Mouse (Mus musculus): ENCODE measurements around the gene Cep128. TPM values are rescaled to one million over a fixed set of nuclear protein-coding genes. Genes with fewer than 3 reads are reported as not detected.

Cep128 gene
- polyA plus RNA-seq, 1 experiment from 2014 or later, result 3.4 TPM

GRCm38 (mm10) chr12:91070551-91071045, 313.6 kb downstream of the Cep128 start:
- ATAC-seq (ENCODE audit: low read depth), result no peak
- Histone ChIP-seq H3K4me1 (replicated peaks) (0 out of 2 replicates have a peak, but pooled peaks cover 6% of the 10 kb centered on the region), H3K36me3 (no peaks in the 10 kb centered on the region), H3K27ac (replicated peaks) (no peak overlapping the region), H3K4me2 (no peak overlapping the region), H3K9ac (no peak overlapping the region), H3K9me3 (no peaks in the 10 kb centered on the region), H3K4me3 (no peak overlapping the region), H3K27me3 (no peaks in the 10 kb centered on the region)
- WGBS, result 98% methylated on average over 2 of the region's 2 CpGs

GRCm38 (mm10) chr12:91067083-91067441, 317.1 kb downstream of the Cep128 start:
- WGBS, result 71% methylated on average over 2 of the region's 2 CpGs
- no peaks in the 10 kb centered on the region for H3K9me3 ChIP-seq
- H3K27me3 ChIP-seq, result no peaks in the 10 kb centered on the region
- no peak for ATAC-seq (ENCODE audit: low read depth)
- H3K4me3 ChIP-seq, result no peak overlapping the region
- H3K9ac ChIP-seq, result no peak overlapping the region
- H3K4me2 ChIP-seq, result no peak overlapping the region
- 0 out of 2 replicates have a peak, but pooled peaks cover 6% of the 10 kb centered on the region for H3K4me1 ChIP-seq (replicated peaks)
- H3K27ac ChIP-seq (replicated peaks), result no peak overlapping the region
- no peaks in the 10 kb centered on the region for H3K36me3 ChIP-seq

- Histone ChIP-seq H3K4me3 (no peak overlapping the region), H3K4me1 (replicated peaks) (0 out of 2 replicates have a peak, but pooled peaks cover 6% of the 10 kb centered on the region), H3K9me3 (no peaks in the 10 kb centered on the region), H3K27me3 (no peaks in the 10 kb centered on the region), H3K27ac (replicated peaks) (no peak overlapping the region), H3K4me2 (no peak overlapping the region), H3K9ac (no peak overlapping the region), H3K36me3 (no peaks in the 10 kb centered on the region)
- no peak for ATAC-seq (ENCODE audit: low read depth)
- 29% methylated on average over 5 of the region's 5 CpGs for WGBS
Measured at GRCm38 (mm10) chr12:91066286-91067082, 317.7 kb downstream of the Cep128 start.

GRCm38 (mm10) chr12:91065423-91065822, 318.8 kb downstream of the Cep128 start:
- Histone ChIP-seq H3K27ac (replicated peaks) (no peak overlapping the region), H3K9ac (no peak overlapping the region), H3K27me3 (no peaks in the 10 kb centered on the region), H3K36me3 (no peaks in the 10 kb centered on the region), H3K4me2 (no peak overlapping the region), H3K9me3 (no peaks in the 10 kb centered on the region), H3K4me1 (replicated peaks) (peaks cover 9% of the 10 kb centered on the region; the same call in 1 of the 2 replicates), H3K4me3 (no peak overlapping the region)
- no peak for ATAC-seq (ENCODE audit: low read depth)
- 86% methylated on average over 3 of the region's 3 CpGs for WGBS

GRCm38 (mm10) chr12:91064368-91064999, 319.7 kb downstream of the Cep128 start:
- Histone ChIP-seq H3K27ac (replicated peaks) (no peak overlapping the region), H3K4me2 (no peak overlapping the region), H3K9me3 (no peaks in the 10 kb centered on the region), H3K27me3 (no peaks in the 10 kb centered on the region), H3K4me3 (no peak overlapping the region), H3K4me1 (replicated peaks) (peaks cover 16% of the 10 kb centered on the region), H3K36me3 (no peaks in the 10 kb centered on the region), H3K9ac (no peak overlapping the region)
- no peak for ATAC-seq (ENCODE audit: low read depth)

- Histone ChIP-seq H3K4me3 (no peak overlapping the region), H3K4me2 (no peak overlapping the region), H3K27me3 (no peaks in the 10 kb centered on the region), H3K9me3 (no peaks in the 10 kb centered on the region), H3K4me1 (replicated peaks) (peaks cover 18% of the 10 kb centered on the region), H3K27ac (replicated peaks) (no peak overlapping the region), H3K9ac (no peak overlapping the region), H3K36me3 (no peaks in the 10 kb centered on the region)
- no peak for ATAC-seq (ENCODE audit: low read depth)
- WGBS, result 89% methylated on average over 4 of the region's 4 CpGs
Measured at GRCm38 (mm10) chr12:91063337-91064015, 320.7 kb downstream of the Cep128 start.

GRCm38 (mm10) chr12:91062681-91063080, 321.5 kb downstream of the Cep128 start:
- Histone ChIP-seq H3K27me3 (no peaks in the 10 kb centered on the region), H3K4me1 (replicated peaks) (peaks cover 18% of the 10 kb centered on the region), H3K9ac (no peak overlapping the region), H3K9me3 (no peaks in the 10 kb centered on the region), H3K27ac (replicated peaks) (no peak overlapping the region), H3K4me2 (no peak overlapping the region), H3K4me3 (no peak overlapping the region), H3K36me3 (no peaks in the 10 kb centered on the region)
- 77% methylated on average over 4 of the region's 4 CpGs for WGBS
- no peak for ATAC-seq (ENCODE audit: low read depth)

GRCm38 (mm10) chr12:91059704-91060318, 324.4 kb downstream of the Cep128 start:
- Histone ChIP-seq H3K9me3 (no peaks in the 10 kb centered on the region), H3K27me3 (no peaks in the 10 kb centered on the region), H3K27ac (replicated peaks) (no peak overlapping the region), H3K4me3 (no peak overlapping the region), H3K4me1 (replicated peaks) (peaks cover 12% of the 10 kb centered on the region), H3K4me2 (no peak overlapping the region), H3K9ac (no peak overlapping the region), H3K36me3 (no peaks in the 10 kb centered on the region)
- 67% methylated on average over 12 of the region's 12 CpGs for WGBS
- no peak; the same call in 1 of the 2 replicates for ATAC-seq (ENCODE audit: low read depth)

GRCm38 (mm10) chr12:91056885-91057284, 327.3 kb downstream of the Cep128 start:
- 88% methylated on average over 10 of the region's 10 CpGs for WGBS
- no peak overlapping the region for H3K4me2 ChIP-seq
- H3K4me1 ChIP-seq (replicated peaks), result peaks cover 12% of the 10 kb centered on the region
- ATAC-seq (ENCODE audit: low read depth), result no peak
- no peaks in the 10 kb centered on the region for H3K9me3 ChIP-seq
- no peaks in the 10 kb centered on the region for H3K27me3 ChIP-seq
- H3K27ac ChIP-seq (replicated peaks), result no peak overlapping the region
- no peaks in the 10 kb centered on the region for H3K36me3 ChIP-seq
- H3K4me3 ChIP-seq, result no peak overlapping the region
- H3K9ac ChIP-seq, result no peak overlapping the region

- no peak overlapping the region for H3K9ac ChIP-seq
- no peaks in the 10 kb centered on the region for H3K27me3 ChIP-seq
- H3K4me3 ChIP-seq, result no peak overlapping the region
- H3K27ac ChIP-seq (replicated peaks), result no peak overlapping the region
- no peak for ATAC-seq (ENCODE audit: low read depth)
- H3K36me3 ChIP-seq, result no peaks in the 10 kb centered on the region
- WGBS, result 86% methylated on average over 3 of the region's 3 CpGs
- H3K4me1 ChIP-seq (replicated peaks), result no peaks in the 10 kb centered on the region
- H3K9me3 ChIP-seq, result no peaks in the 10 kb centered on the region
- no peak overlapping the region for H3K4me2 ChIP-seq
Measured at GRCm38 (mm10) chr12:91052301-91052700, 331.9 kb downstream of the Cep128 start.

- no peaks in the 10 kb centered on the region for H3K4me1 ChIP-seq (replicated peaks)
- no peaks in the 10 kb centered on the region for H3K27me3 ChIP-seq
- 89% methylated on average over 9 of the region's 9 CpGs for WGBS
Measured at GRCm38 (mm10) chr12:91050593-91051325, 333.4 kb downstream of the Cep128 start.

More at GRCm38 (mm10) chr12:91050593-91051325, 333.4 kb downstream of the Cep128 start:
- H3K36me3 ChIP-seq, result no peaks in the 10 kb centered on the region
- H3K9me3 ChIP-seq, result no peaks in the 10 kb centered on the region
- H3K4me2 ChIP-seq, result no peak overlapping the region
- no peak overlapping the region for H3K4me3 ChIP-seq
- no peak overlapping the region for H3K27ac ChIP-seq (replicated peaks)
- H3K9ac ChIP-seq, result no peak overlapping the region
- no peak for ATAC-seq (ENCODE audit: low read depth)
